Mouse (Mus musculus): Measurements from ENCODE around the gene Wdr95. TPM values are rescaled to one million over a fixed set of nuclear protein-coding genes. Genes with fewer than 3 reads are reported as not detected.

Gene Wdr95
- total RNA-seq, 2 experiments from 2014 or later: not detected

- DNase-seq: no peak
These were observed 54.3 kb downstream of the Wdr95 start for GRCm38 (mm10) chr5:149582642-149583262.

DNA sequence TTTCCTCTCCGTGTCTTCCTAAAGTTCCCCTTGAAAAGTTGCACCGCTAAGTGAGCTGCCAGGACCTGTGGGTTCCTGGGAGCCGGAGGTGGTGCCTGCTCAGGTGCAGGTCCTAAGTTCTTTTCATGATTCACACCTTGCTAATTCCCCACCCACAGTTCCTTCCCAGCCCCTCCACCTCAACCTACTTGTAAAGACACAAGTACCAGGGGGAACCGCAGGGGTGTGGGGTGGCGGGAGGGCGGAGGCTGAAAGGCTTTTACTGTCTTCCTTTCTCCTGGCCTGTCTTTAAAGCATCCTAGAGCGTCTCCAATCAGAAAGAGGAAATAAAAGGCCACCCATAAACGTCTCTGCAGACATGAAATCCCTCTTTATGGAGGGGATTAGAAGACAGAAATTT is 55.0 kb downstream of the Wdr95 start:
- DNase-seq: no peak

- DNase-seq: no peak
These were observed 55.7 kb downstream of the Wdr95 start for GRCm38 (mm10) chr5:149584154-149584655.

- DNase-seq: no peak
These were observed 56.8 kb downstream of the Wdr95 start for GRCm38 (mm10) chr5:149585231-149585630.

GRCm38 (mm10) chr5:149585910-149586309 is 57.4 kb downstream of the Wdr95 start:
- no peak for DNase-seq

DNA sequence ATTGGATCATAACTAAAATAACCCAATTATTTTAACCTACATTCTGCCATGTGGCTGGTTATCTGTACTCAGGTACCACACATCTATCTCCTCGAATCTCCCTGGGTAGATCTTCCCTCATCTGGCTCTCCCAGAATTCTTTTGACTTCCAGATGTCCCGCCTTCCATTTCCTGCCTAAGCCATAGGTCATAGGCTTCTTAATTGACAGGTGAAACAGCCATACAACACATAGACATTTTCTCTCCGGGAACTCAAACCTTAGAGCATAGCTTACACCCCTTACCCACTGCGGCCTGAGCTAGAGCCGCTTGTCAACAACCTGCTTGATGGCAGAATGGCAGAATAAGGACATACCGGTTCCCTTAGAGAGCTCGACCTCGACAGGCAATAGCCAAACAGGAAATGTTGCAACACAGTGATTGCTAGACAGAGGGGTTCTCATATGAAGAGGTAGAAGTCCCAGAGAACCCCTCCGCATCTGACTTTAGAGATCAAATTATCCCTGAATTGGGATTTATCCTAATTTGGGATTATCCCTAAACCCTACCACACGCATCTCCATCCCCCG is 58.9 kb downstream of the Wdr95 start:
- no peak for DNase-seq

- no peak for DNase-seq
These were observed 60.5 kb downstream of the Wdr95 start for GRCm38 (mm10) chr5:149588814-149589534.

DNA sequence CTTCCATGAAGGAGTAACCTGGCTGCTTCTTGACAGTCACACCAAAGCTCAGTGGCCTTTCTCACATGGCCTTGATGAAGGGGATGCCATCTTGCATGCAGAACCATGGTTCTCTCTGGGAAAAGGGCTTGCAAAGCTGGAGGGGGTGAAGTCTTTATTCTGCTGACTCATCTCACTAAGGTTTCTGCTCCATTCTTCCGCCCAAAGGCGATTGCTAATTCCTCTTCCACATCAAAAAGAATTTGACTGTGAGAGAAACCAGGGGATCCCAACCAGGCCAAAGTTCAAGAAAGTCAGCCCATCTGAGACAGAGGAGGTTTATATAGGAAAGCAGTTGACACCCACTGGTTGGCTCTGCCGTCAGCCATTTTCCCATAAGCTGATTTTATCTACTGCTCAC is 61.5 kb downstream of the Wdr95 start:
- no peak for DNase-seq

GRCm38 (mm10) chr5:149594215-149594614 is 65.7 kb downstream of the Wdr95 start:
- no peak for DNase-seq

GRCm38 (mm10) chr5:149597351-149597750 is 68.9 kb downstream of the Wdr95 start:
- DNase-seq: no peak

- no peak for DNase-seq
These were observed 73.5 kb downstream of the Wdr95 start for GRCm38 (mm10) chr5:149601996-149602395.

DNA sequence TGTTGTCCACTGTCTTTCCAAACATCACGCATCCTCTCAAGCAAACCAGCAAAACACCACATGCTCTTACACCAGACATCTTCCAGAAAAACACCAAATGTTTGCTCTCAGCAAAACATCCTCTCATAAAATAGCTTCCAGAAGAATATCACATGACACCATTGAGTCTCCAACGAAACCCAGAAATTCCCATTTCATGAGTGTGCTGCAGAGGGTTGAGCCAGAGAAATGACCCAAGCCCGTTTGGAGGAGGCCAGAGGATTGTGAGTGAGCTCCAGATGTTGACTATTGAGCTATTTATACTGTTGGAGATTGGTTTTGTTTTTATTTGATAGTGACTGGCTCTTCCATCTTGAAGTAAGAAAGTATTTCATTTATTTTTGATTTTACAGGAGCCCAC is 74.8 kb downstream of the Wdr95 start:
- DNase-seq: no peak

- DNase-seq: no peak
These were observed 78.7 kb downstream of the Wdr95 start for GRCm38 (mm10) chr5:149607083-149607720.

GRCm38 (mm10) chr5:149611476-149612164 is 83.1 kb downstream of the Wdr95 start:
- DNase-seq: peak; percentile 32

- no peak for DNase-seq
These were observed 83.7 kb downstream of the Wdr95 start for GRCm38 (mm10) chr5:149612165-149612518.

- DNase-seq: no peak
These were observed 84.3 kb downstream of the Wdr95 start for GRCm38 (mm10) chr5:149612740-149613139.

- DNase-seq: no peak
These were observed 87.7 kb downstream of the Wdr95 start for GRCm38 (mm10) chr5:149616138-149616537.

DNA sequence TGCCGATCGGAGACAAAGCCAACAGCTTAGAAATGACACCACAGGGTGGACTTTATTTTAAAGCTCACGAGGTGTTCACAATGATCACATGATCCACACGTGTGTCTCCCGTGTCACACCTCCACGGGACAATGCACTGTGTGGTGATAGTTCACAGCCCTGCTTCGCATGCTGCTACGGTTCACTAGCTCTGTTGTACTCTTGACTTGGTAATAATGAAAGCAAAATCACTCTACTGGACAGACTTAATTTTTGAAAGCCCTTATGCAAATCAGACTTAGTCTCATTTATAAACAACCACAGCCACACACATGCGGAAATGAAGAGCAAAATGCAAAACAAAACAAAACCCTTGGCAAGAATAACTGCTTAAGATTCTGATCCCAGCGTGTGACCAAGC is 88.3 kb downstream of the Wdr95 start:
- no peak for DNase-seq

DNA sequence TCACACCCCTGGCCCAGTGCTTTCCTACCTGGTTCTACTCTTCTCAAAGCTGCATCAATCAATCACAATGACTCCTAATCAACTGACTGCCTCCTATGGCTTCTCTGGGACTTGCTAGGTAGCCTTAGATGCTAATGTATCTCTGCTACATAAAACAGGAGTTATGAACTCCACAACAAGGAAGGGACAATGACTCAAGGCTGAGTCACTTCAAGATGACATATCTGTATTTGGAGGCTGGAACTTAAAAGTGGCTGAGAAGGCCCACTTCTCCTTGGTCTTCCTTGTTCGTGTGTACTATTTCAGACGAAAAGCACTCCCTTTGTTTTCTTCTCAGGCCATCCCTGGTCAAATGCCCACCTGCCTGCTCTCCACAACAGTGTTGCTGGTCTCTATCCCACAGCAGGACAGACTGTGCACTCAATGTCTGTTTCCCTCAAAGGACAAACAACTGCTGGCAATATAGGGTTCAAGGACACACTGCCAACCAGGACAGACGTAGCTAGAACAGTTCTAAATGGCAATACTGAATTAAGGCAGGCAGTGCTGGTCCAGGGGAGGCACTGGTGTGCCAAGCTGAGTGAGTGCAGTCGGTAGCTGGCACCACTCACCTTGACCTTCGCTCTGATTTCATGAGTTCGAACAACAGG is 89.4 kb downstream of the Wdr95 start:
- DNase-seq: no peak

DNA sequence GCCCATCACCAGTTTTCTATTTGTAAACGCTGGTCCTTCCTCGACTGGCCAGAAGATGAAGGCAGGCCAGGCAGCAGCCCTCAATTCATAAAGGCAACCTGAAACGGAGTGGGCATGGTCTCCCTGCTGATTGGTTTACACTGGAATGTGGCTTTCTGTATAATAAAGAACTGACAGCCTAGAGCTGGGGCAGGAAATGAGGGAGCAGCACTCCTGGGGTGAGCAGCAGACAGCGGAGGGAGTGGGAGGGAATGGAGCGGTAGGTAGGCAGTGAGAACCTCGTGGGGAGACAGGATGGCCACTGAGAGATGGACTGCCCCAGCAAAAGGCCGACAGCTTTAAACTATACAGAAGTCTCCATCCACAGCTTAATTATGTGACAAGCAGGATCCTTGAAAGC is 93.7 kb downstream of the Wdr95 start:
- no peak for DNase-seq

DNA sequence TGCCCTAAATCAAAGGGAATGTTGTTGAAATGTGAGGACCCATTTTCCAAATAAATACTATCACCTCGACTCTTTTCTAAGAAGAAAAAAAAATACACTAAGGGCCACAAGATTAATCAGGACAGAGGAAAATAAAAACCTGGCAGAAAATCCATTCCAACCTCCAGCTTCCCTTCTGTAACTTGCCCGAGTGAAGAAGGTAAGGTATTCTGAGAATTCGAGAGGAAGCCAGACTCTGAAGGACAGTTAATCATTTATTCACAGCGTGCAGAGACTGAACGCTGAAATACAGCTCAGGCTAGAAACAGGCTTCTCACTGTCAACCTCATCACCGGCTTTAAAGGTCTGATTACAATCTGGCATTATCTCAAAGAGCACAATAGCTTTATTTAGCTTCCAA is 94.2 kb downstream of the Wdr95 start:
- DNase-seq: no peak
